Mouse (Mus musculus) MEL (cell line): Measurements from ENCODE around the gene Megf8.

Experiments used
- CTCF ChIP-seq, 3 experiments: IDR thresholded peaks in 2 of 3; conservative IDR thresholded peaks in 1 of 3; 2 replicates each; pipeline ENCODE4 v1.5.1; 2011 to 2012; ENCODE audit warnings: low read length in 3 of 3, low read depth in 2 of 3, mild to moderate bottlenecking in 2 of 3, improper control_type of control experiment in 1 of 3, inconsistent platforms in 1 of 3, mixed read lengths in 1 of 3, moderate library complexity in 1 of 3; ENCODE audit not compliant: control insufficient read depth in 1 of 3, insufficient read depth in 1 of 3, poor library complexity in 1 of 3, severe bottlenecking in 1 of 3
- EP300 ChIP-seq, 2 experiments: IDR thresholded peaks; 2 replicates each; pipeline ENCODE4 v1.6.1; 2011; ENCODE audit warnings: improper control_type of control experiment in 2 of 2, low read length in 2 of 2, low read depth in 1 of 2, mild to moderate bottlenecking in 1 of 2
- GATA1 ChIP-seq: IDR thresholded peaks from 2 replicates; pipeline ENCODE4 v1.6.1; 2011; ENCODE audit warnings: low read depth, low read length, improper control_type of control experiment
- MAZ ChIP-seq: IDR thresholded peaks from 2 replicates; pipeline ENCODE4 v1.6.1; 2012; ENCODE audit warnings: low read depth, mild to moderate bottlenecking, inconsistent platforms, low read length, improper control_type of control experiment
- POLR2A ChIP-seq, 2 experiments: IDR thresholded peaks; 2 replicates each; pipeline ENCODE4 v1.6.1; 2011 to 2012; ENCODE audit warnings: low read length in 2 of 2, mild to moderate bottlenecking in 2 of 2, control low read depth in 1 of 2, improper control_type of control experiment in 1 of 2, low read depth in 1 of 2, moderate library complexity in 1 of 2; ENCODE audit not compliant: control insufficient read depth in 1 of 2, insufficient read depth in 1 of 2, poor library complexity in 1 of 2
- RAD21 ChIP-seq: IDR thresholded peaks from 2 replicates; pipeline ENCODE4 v1.6.1; 2011; ENCODE audit warnings: mild to moderate bottlenecking, low read depth, low read length, improper control_type of control experiment
- RCOR1 ChIP-seq: IDR thresholded peaks from 2 replicates; pipeline ENCODE4 v1.6.1; 2012; ENCODE audit warnings: low read depth, mild to moderate bottlenecking, inconsistent platforms, low read length, improper control_type of control experiment
- TAL1 ChIP-seq: IDR thresholded peaks from 2 replicates; pipeline ENCODE4 v1.6.1; 2012; ENCODE audit warnings: mild to moderate bottlenecking, inconsistent platforms, low read length, moderate library complexity, mixed read lengths
- USF1 ChIP-seq: IDR thresholded peaks from 2 replicates; pipeline ENCODE4 v1.6.1; 2014; ENCODE audit warnings: low read depth, mild to moderate bottlenecking, inconsistent platforms, low read length, improper control_type of control experiment, moderate library complexity

DNA sequence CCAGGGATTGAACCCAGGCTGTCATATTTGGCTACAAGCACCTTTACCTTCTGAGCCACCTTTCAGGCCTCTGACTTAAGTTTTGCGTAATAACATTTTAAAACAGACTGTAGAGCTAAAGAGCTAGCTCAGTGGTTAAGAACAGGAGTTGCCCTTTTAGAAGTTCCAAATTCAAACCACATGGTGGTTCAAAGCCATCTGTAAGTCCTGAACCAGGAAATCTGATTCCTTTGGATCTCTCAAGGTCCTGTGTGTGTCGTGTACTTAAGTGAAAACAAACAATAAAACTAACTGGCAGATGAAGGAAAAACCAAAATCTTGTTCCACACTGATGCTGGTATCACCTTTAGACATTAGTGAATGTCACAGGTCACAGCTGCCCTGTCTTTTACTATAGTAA lies 84.6 kb downstream of the Megf8 start:
- TF ChIP-seq RCOR1 (no peak), MAZ (no peak), GATA1 (no peak), CTCF (IDR thresholded peaks at IDR 0.05 in 2 of 3, conservative IDR thresholded peaks at IDR 0.05 in 1 of 3; ENCODE audit: control insufficient read depth in 1 of 3, insufficient read depth in 1 of 3, low read depth in 2 of 3, low read length in 3 of 3, poor library complexity in 1 of 3, severe bottlenecking in 1 of 3) (no peak), RAD21 (no peak), USF1 (no peak), TAL1 (no peak), EP300 (IDR thresholded peaks at IDR 0.05; ENCODE audit: low read depth in 1 of 2, low read length in 2 of 2) (no peak), POLR2A (IDR thresholded peaks at IDR 0.05; ENCODE audit: control insufficient read depth in 1 of 2, insufficient read depth in 1 of 2, low read depth in 1 of 2, low read length in 2 of 2, poor library complexity in 1 of 2) (no peak)
